Mouse (Mus musculus): ENCODE measurements around the gene Hoxc5. TPM values are rescaled to one million over a fixed set of nuclear protein-coding genes. Genes with fewer than 3 reads are reported as not detected.
A peak's percentile ranks its signal among the peaks of the same experiment; 100 is the strongest.

The Hoxc5 gene
- total RNA-seq, 2 experiments from 2014 or later = not detected

DNA sequence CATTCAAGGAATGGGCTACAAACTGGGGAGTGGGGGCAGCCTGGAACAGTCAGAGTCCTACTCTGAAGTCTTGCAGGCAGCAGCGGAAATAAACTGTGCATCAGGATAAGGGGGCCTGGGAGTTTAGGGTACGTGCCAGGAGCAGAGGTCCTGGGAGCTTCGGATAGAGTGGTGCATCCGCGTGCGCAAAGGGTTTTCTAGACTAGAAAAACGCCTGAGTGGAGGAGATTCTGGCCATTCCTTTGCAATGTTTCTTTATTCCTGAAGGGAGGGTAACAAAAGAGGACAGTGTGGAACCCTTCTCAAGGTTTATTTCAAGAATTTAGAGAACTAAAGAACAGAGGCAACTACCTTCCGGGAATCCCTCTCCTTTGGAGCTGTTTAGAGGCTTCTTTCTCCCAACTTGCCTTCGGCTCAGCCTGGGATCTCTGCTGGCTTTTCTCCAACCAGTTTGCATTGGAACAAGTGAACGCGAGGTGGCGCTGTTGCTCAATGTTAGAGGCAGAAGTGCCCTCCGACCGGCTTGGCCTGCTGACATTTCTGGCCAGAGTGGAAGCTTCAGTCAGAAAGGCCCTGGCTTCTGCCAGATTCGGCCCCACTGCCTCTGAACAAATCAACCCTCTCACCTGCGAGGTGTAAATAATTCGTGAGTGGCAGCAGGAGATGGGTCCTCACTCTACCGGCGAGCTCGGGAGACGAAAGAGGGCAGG lies 20.0 kb downstream of the Hoxc5 start:
- DNase-seq = peak; percentile 92 to 97
- intact Hi-C loops (cut with DNase I) = loop anchor here (1.0 to 5.0 kb wide), 5 partner anchors 145 to 320 kb away; no protein-coding TSS in a partner anchor

DNA sequence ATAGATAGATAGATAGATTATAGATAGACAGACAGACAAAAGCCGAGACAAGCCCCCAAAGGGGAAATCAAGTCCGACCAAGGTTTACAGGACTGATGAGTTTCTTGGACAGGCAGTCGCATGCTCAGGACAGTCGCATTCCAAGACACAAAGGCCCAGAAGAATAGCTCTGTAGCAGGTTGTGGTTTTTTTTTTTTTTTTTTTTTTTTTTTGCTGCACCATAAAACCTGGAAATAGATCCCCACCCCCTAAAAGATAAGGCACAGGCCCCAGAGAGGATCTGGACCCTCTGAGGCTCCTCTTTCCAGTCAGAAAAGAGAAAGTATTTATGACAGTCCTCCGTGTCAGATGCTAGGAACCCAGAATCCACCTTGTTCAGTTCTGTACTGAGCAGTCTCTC lies 20.8 kb downstream of the Hoxc5 start:
- no peak for DNase-seq
- intact Hi-C loops (cut with DNase I) = loop anchor here (5.0 kb wide), 2 partner anchors 144 to 319 kb away; no protein-coding TSS in a partner anchor

GRCm38 (mm10) chr15:102990461-102991397 lies 23.5 kb downstream of the Hoxc5 start, which contains the start of gene Hoxc8:
Hoxc8 (plus strand) TSS chr15:102990607.
- no peak for DNase-seq
- intact Hi-C loops (cut with DNase I) = no loop called here

DNA sequence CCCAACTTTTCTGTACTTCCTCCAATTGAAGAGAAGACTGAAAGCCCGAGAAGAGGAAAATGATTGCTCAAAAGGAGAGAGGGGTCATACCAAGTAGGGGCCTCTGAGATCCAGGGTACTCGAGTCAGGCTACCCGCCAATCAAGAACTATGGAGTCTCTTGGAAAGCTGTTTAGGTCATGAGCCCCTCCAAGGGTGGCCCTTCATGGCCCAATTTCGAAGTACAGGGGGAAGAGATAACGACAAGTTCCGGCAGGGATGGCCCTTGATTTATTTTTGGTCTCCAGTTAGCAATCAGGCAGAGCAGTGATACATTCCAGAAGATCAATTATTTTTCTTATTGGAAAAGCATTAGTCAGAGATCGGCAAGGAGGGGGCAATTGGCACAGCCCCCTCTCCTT lies 24.5 kb downstream of the Hoxc5 start:
- DNase-seq = no peak
- intact Hi-C loops (cut with DNase I) = no loop called here

DNA sequence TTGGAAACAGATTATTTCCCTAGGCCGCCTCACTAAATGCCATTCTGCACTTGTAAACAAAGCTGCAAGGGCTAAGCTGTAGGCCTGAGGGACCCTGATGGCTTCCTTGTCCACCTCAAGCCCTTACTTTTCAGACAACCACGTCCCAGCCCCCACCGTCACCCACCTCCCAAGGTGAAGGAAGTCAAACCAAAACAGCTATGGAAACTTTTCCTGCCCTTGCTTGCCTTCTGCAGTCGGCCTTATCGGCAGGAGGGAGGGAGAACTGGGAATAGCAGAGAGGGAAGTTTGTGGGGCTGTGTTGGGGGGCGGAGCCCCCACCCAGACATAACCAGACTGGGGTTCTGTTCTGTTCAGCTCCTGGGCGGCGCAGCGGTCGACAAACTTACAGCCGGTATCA lies 25.0 kb downstream of the Hoxc5 start:
- DNase-seq = no peak
- intact Hi-C loops (cut with DNase I) = no loop called here

GRCm38 (mm10) chr15:102992863-102993262 lies 25.6 kb downstream of the Hoxc5 start:
- intact Hi-C loops (cut with DNase I) = no loop called here
- DNase-seq = no peak

GRCm38 (mm10) chr15:102996548-102996947 lies 29.3 kb downstream of the Hoxc5 start:
- DNase-seq = no peak
- intact Hi-C loops (cut with DNase I) = no loop called here

DNA sequence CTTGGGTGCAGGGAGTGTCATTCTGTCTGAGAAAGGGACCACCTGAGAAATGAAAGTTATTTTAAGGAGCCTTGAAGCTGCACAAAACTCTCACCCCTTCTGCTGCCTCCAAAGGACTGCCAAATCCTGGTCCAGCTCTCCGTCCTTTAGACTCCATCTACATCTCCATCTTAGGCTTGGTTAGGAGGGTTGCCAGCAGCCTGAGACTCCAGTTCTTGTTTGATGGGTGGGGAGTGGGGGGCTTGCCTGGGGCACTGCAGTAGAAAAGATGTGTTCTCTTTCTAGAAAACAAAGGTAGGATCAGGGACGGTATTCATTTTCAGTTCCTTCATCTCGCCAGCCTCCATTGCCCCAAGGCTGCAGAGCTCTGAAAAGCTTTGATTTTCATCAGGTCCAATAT lies 30.2 kb downstream of the Hoxc5 start:
- DNase-seq = no peak
- intact Hi-C loops (cut with DNase I) = no loop called here

- intact Hi-C loops (cut with DNase I) = no loop called here
- DNase-seq = no peak
Observed at GRCm38 (mm10) chr15:102997939-102998355, 30.7 kb downstream of the Hoxc5 start, which contains the start of gene Hoxc6. Hoxc6 (plus strand) TSS chr15:102998257.

GRCm38 (mm10) chr15:102998608-102999182 lies 31.5 kb downstream of the Hoxc5 start:
- no peak for DNase-seq
- intact Hi-C loops (cut with DNase I) = no loop called here

- peak; percentile 63 to 65 for DNase-seq
- intact Hi-C loops (cut with DNase I) = no loop called here
Observed at GRCm38 (mm10) chr15:102999183-102999831, 32.1 kb downstream of the Hoxc5 start.

- DNase-seq = no peak
- intact Hi-C loops (cut with DNase I) = no loop called here
Observed at GRCm38 (mm10) chr15:102999955-103000354, 32.7 kb downstream of the Hoxc5 start.

DNA sequence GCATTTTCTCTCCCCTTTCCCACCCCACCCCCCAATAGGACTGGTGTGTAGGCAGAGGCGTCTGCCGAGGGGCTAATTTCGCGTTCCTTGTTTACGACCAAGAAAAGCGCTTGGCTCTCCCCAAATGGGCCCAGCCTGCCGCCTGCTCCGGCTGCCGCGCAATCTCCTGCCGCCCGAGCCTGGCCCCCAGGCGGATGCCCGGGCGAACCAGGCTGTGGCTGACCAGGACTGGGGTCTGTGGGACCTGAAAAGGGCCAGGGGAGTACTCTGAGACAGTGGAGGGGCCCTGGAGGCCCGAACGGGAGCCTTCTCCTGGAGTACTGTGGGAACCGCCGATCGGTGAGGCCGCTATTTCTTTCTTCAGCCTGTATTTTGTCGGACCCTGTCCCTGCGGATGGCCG lies 33.3 kb downstream of the Hoxc5 start:
- intact Hi-C loops (cut with DNase I) = no loop called here
- DNase-seq = no peak

DNA sequence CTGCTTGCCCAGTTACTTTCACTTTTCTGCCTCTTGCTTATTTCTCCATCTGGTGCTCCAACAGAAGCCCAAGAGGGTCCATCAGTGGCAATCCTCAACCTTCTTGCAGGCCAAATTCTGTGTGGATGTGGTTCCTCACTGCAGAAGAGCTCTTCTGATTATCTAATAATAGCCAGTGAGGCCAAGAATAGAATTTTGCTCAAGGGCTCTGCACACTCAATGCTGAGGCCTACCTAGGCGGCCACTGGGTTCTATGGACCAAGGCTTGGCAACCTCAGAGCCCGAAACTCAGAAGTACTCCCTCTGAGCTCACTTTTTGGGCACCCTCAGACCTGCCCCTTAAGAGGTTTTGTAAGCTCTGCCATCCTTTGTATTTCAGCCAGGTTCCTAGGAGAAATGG lies 34.1 kb downstream of the Hoxc5 start:
- DNase-seq = no peak
- intact Hi-C loops (cut with DNase I) = no loop called here

- intact Hi-C loops (cut with DNase I) = no loop called here
- no peak for DNase-seq
Observed at GRCm38 (mm10) chr15:103002156-103002555, 34.9 kb downstream of the Hoxc5 start.

GRCm38 (mm10) chr15:103002821-103003448 lies 35.7 kb downstream of the Hoxc5 start:
- intact Hi-C loops (cut with DNase I) = no loop called here
- DNase-seq = no peak

DNA sequence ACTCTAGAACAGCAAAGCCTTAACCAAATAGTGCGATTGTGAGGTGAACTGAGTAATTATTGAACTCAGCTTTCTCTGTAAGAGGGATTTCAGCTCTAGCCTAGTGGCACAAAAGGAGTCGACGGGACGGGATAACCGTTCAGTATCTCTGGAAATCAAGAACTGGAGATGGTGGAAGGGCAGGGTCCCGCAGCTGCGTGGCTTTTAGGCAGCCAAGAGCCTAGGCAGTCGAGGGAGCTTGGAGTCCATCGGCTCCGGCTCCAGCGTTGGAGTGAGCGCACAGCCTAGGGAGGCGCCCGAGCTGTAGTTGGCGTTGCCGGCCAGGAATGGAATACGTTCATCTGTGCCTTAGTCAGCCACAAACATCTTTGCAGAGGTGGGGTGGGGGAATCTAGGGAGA lies 38.1 kb downstream of the Hoxc5 start:
- no peak for DNase-seq
- intact Hi-C loops (cut with DNase I) = no loop called here

GRCm38 (mm10) chr15:103005797-103006196 lies 38.6 kb downstream of the Hoxc5 start:
- intact Hi-C loops (cut with DNase I) = no loop called here
- DNase-seq = no peak

GRCm38 (mm10) chr15:103006326-103006725 lies 39.1 kb downstream of the Hoxc5 start:
- intact Hi-C loops (cut with DNase I) = no loop called here
- DNase-seq = no peak
